Mouse (Mus musculus) adrenal gland, adult 18-20 months (tissue): ENCODE data around the gene Stk11ip. TPM values are rescaled to one million over a fixed set of nuclear protein-coding genes. Genes with fewer than 3 reads are reported as not detected.

Experiments
- DNase-seq, 2 experiments: peaks; one replicate each; pipeline ENCODE4 v3.0.0; 2021 to 2022; ENCODE audit warnings: low spot score in 2 of 2
- total RNA-seq, 2 experiments: library from RNA; stranded (reverse); gene quantifications; 1 replicate in 1 of 2; 2 replicates in 1 of 2; pipeline ENCODE4 v1.2.3; 2021

Stk11ip gene
- total RNA-seq, 2 experiments from 2014 or later: 12.6 to 19.5 TPM

- DNase-seq: peak in 1 of 2 experiments; percentile 41
Observed at GRCm38 (mm10) chr1:75503651-75503980, 17.7 kb upstream of the Stk11ip start.

- DNase-seq: no peak
Observed at GRCm38 (mm10) chr1:75504256-75505045, 16.9 kb upstream of the Stk11ip start.

- DNase-seq: peak; percentile 65 to 76
Observed at GRCm38 (mm10) chr1:75505159-75505955, 16.0 kb upstream of the Stk11ip start.

GRCm38 (mm10) chr1:75505956-75506831, 15.1 kb upstream of the Stk11ip start, which contains the start of gene Obsl1:
Gene Obsl1, minus strand, starts transcription at chr1:75506452.
- DNase-seq: peak; percentile 54 to 56

GRCm38 (mm10) chr1:75507006-75507405, 14.3 kb upstream of the Stk11ip start, which contains the start of gene Inha:
Gene Inha, plus strand, starts transcription at chr1:75507077.
- DNase-seq: no peak

GRCm38 (mm10) chr1:75509586-75509985, 11.7 kb upstream of the Stk11ip start:
- no peak for DNase-seq

- no peak for DNase-seq
Observed at GRCm38 (mm10) chr1:75510154-75510553, 11.2 kb upstream of the Stk11ip start.

- DNase-seq: no peak
Observed at GRCm38 (mm10) chr1:75511437-75512210, 9.7 kb upstream of the Stk11ip start.

GRCm38 (mm10) chr1:75512550-75512949, 8.8 kb upstream of the Stk11ip start:
- DNase-seq: no peak

- DNase-seq: no peak
Observed at GRCm38 (mm10) chr1:75516703-75517380, 4.5 kb upstream of the Stk11ip start.

- no peak for DNase-seq
Observed at GRCm38 (mm10) chr1:75517984-75518383, 3.3 kb upstream of the Stk11ip start.

GRCm38 (mm10) chr1:75518427-75518826, 2.9 kb upstream of the Stk11ip start:
- no peak for DNase-seq

- DNase-seq: no peak
Observed at GRCm38 (mm10) chr1:75519576-75519975, 1.8 kb upstream of the Stk11ip start.

- no peak for DNase-seq
Observed at GRCm38 (mm10) chr1:75524679-75525078, 3.4 kb downstream of the Stk11ip start.

GRCm38 (mm10) chr1:75530546-75530945, 9.2 kb downstream of the Stk11ip start:
- DNase-seq: no peak

GRCm38 (mm10) chr1:75532280-75533172, 11.2 kb downstream of the Stk11ip start:
- no peak for DNase-seq

GRCm38 (mm10) chr1:75533325-75534252, 12.3 kb downstream of the Stk11ip start:
- no peak for DNase-seq

- no peak for DNase-seq
Observed at GRCm38 (mm10) chr1:75537587-75537986, 16.3 kb downstream of the Stk11ip start.
